In genomic region chr2:113807640-113808039, GRCm38 (mm10) we compare ENCODE assay signal across 10 mouse cellular contexts. TPM values are rescaled to one million over a fixed set of nuclear protein-coding genes. Genes with fewer than 3 reads are reported as not detected.
DNase-seq lines count a peak whose midpoint lies in the region; ATAC-seq and TF ChIP-seq lines count a peak whose summit lies in the region.
"Had no signal": no experiment of that assay in that cellular context is flagged by ENCODE, and none has a peak within 500 bp of the region (broad histone marks: within the 10 kb centered on the region; RNA-seq: fewer than 3 reads in every experiment).

No protein-coding gene starts in this region.

- H3K9me3 ChIP-seq in forebrain, embryonic 10.5 days, result no peaks in the 10 kb centered on the region
- H3K9me3 ChIP-seq in forebrain, embryonic 16.5 days (ENCODE audit: control insufficient read depth, low read length), result no peaks in the 10 kb centered on the region
- H3K9me3 ChIP-seq in lung, postnatal 0 days (ENCODE audit: low read length), result no peaks in the 10 kb centered on the region
- no peaks in the 10 kb centered on the region for H3K9me3 ChIP-seq in stomach, embryonic 15.5 days
- H3K9me3 ChIP-seq: heart, embryonic 15.5 days; neural tube, embryonic 13.5 days had no signal

- peaks cover 7% of the 10 kb centered on the region; the same call in 1 of the 2 replicates for H3K36me3 ChIP-seq in forebrain, embryonic 10.5 days (replicated peaks)
- peaks cover 8% of the 10 kb centered on the region; the same call in 1 of the 2 replicates for H3K36me3 ChIP-seq in forebrain, embryonic 16.5 days (ENCODE audit: control insufficient read depth, insufficient read depth)
- H3K36me3 ChIP-seq in testis, adult 2 months (ENCODE audit: control insufficient read depth, insufficient read depth, low read length), result no peaks in the 10 kb centered on the region
- no peaks in the 10 kb centered on the region for H3K36me3 ChIP-seq in lung, postnatal 0 days (ENCODE audit: insufficient read depth, low read length)
- H3K36me3 ChIP-seq in stomach, embryonic 15.5 days, result no peaks in the 10 kb centered on the region
- H3K36me3 ChIP-seq: heart, embryonic 15.5 days had no signal

- H3K4me1 ChIP-seq in forebrain, embryonic 10.5 days, result no peaks in the 10 kb centered on the region
- no peaks in the 10 kb centered on the region for H3K4me1 ChIP-seq in forebrain, embryonic 16.5 days (replicated peaks; ENCODE audit: control insufficient read depth, insufficient read depth, low read length)
- no peaks in the 10 kb centered on the region for H3K4me1 ChIP-seq in testis, adult 2 months (ENCODE audit: control insufficient read depth, insufficient read depth, low read length)
- H3K4me1 ChIP-seq in lung, postnatal 0 days (ENCODE audit: insufficient read depth, low read depth, low read length), result no peaks in the 10 kb centered on the region
- H3K4me1 ChIP-seq in stomach, embryonic 15.5 days, result no peaks in the 10 kb centered on the region
- H3K4me1 ChIP-seq: heart, embryonic 15.5 days; neural tube, embryonic 13.5 days had no signal

- no peak overlapping the region for H3K27ac ChIP-seq in forebrain, embryonic 10.5 days
- no peak overlapping the region for H3K27ac ChIP-seq in forebrain, embryonic 16.5 days (ENCODE audit: low read length)
- H3K27ac ChIP-seq in testis, adult 2 months (ENCODE audit: control insufficient read depth, insufficient read depth, low read depth, low read length), result no peak overlapping the region
- H3K27ac ChIP-seq in lung, postnatal 0 days (ENCODE audit: low read length), result no peak overlapping the region
- H3K27ac ChIP-seq in stomach, embryonic 15.5 days, result no peak overlapping the region
- H3K27ac ChIP-seq: heart, embryonic 15.5 days; neural tube, embryonic 13.5 days had no signal

- no peak overlapping the region for H3K4me2 ChIP-seq in forebrain, embryonic 16.5 days (ENCODE audit: low read length)
- no peak overlapping the region for H3K4me2 ChIP-seq in lung, postnatal 0 days (replicated peaks; ENCODE audit: low read depth, low read length)
- no peak overlapping the region for H3K4me2 ChIP-seq in stomach, embryonic 15.5 days
- H3K4me2 ChIP-seq: heart, embryonic 15.5 days; neural tube, embryonic 13.5 days had no signal

- TF ChIP-seq POLR2A in testis, adult 2 months (IDR thresholded peaks at IDR 0.05; ENCODE audit: control insufficient read depth, low read depth, low read length), result no peak

- no peak overlapping the region for H3K4me3 ChIP-seq in forebrain, embryonic 10.5 days
- H3K4me3 ChIP-seq in forebrain, embryonic 16.5 days (replicated peaks; ENCODE audit: low read length), result no peak overlapping the region
- H3K4me3 ChIP-seq in testis, adult 2 months (ENCODE audit: control insufficient read depth, low read depth, low read length), result no peak overlapping the region
- no peak overlapping the region for H3K4me3 ChIP-seq in lung, postnatal 0 days (ENCODE audit: low read depth, low read length)
- no peak overlapping the region for H3K4me3 ChIP-seq in stomach, embryonic 15.5 days (replicated peaks)
- H3K4me3 ChIP-seq: heart, embryonic 15.5 days; neural tube, embryonic 13.5 days had no signal

- TF ChIP-seq EP300 in lung, postnatal 0 days (IDR thresholded peaks at IDR 0.05), result no peak

- peak; percentile 27; the same call in 1 of the 2 replicates for TF ChIP-seq CTCF in testis, adult 2 months (IDR thresholded peaks at IDR 0.05; ENCODE audit: control insufficient read depth, insufficient read depth, insufficient replicate concordance, low read depth, low read length)
- TF ChIP-seq CTCF in lung, postnatal 0 days (IDR thresholded peaks at IDR 0.05), result peak; percentile 79

- no peaks in the 10 kb centered on the region for H3K27me3 ChIP-seq in forebrain, embryonic 10.5 days (ENCODE audit: poor library complexity, severe bottlenecking)
- no peaks in the 10 kb centered on the region for H3K27me3 ChIP-seq in forebrain, embryonic 16.5 days (replicated peaks; ENCODE audit: control insufficient read depth, insufficient read depth, low read length)
- no peaks in the 10 kb centered on the region for H3K27me3 ChIP-seq in testis, adult 2 months (ENCODE audit: control insufficient read depth, insufficient read depth, low read length)
- H3K27me3 ChIP-seq in lung, postnatal 0 days (replicated peaks; ENCODE audit: insufficient read depth, low read length), result no peaks in the 10 kb centered on the region
- no peaks in the 10 kb centered on the region for H3K27me3 ChIP-seq in stomach, embryonic 15.5 days (replicated peaks)
- H3K27me3 ChIP-seq: heart, embryonic 15.5 days; neural tube, embryonic 13.5 days had no signal

- peak; percentile 60 for DNase-seq in forebrain, embryonic 10.5 days (ENCODE audit: extremely low spot score, low spot score)
- no peak for DNase-seq in testis, postnatal 14 days (ENCODE audit: low spot score)
- peak; percentile 76 for DNase-seq in cerebellum, postnatal 36 days
- DNase-seq in lung, postnatal 0 days (ENCODE audit: low spot score), result peak; percentile 71

- no peak overlapping the region for H3K9ac ChIP-seq in forebrain, embryonic 16.5 days (replicated peaks; ENCODE audit: low read depth, low read length)
- H3K9ac ChIP-seq in lung, postnatal 0 days (replicated peaks; ENCODE audit: low read depth), result no peak overlapping the region
- H3K9ac ChIP-seq in stomach, embryonic 15.5 days, result no peak overlapping the region
- H3K9ac ChIP-seq: heart, embryonic 15.5 days; neural tube, embryonic 13.5 days had no signal

- ATAC-seq in forebrain, embryonic 16.5 days, result no peak
- ATAC-seq in hematopoietic stem cell, adult 5-6 weeks (replicated peaks in 1 of 2; ENCODE audit: insufficient read depth in 1 of 2, low FRiP score in 2 of 2, low TSS enrichment in 1 of 2, low read depth in 1 of 2, poor library complexity in 2 of 2, severe bottlenecking in 2 of 2), result peak; percentile 42 to 56
- ATAC-seq in lung, postnatal 0 days, result no peak
- peak; percentile 56 for ATAC-seq in stomach, embryonic 15.5 days (ENCODE audit: insufficient read depth, low FRiP score, low read depth)

- 23% methylated on average over 9 of the region's 9 CpGs for WGBS in forebrain, embryonic 10.5 days
- 30% methylated on average over 9 of the region's 9 CpGs for WGBS in forebrain, embryonic 16.5 days
- 22% methylated on average over 9 of the region's 9 CpGs for WGBS in lung, postnatal 0 days
- 23% methylated on average over 9 of the region's 9 CpGs for WGBS in stomach, embryonic 15.5 days

RNA-seq across cellular contexts. Expression of gene Scg5, which starts 21.3 kb away (rescaled TPM):
- polyA plus RNA-seq in forebrain, embryonic 10.5 days (2016; fragmentation: Nextera tagmentation; extraction: Ambion mirVana), result 16.6 and 17.9 TPM in 2 replicates
- polyA plus RNA-seq in forebrain, embryonic 16.5 days (2015; fragmentation: Nextera tagmentation; extraction: Ambion mirVana), result 205 and 220 TPM in 2 replicates
- 0.94 and 1.0 TPM in 2 replicates for polyA plus RNA-seq in testis, adult 2 months (2012; rRNA removed)
- total RNA-seq in hematopoietic stem cell, adult 5-6 weeks (2017), result not detected in 2 replicates
- polyA plus RNA-seq in lung, postnatal 0 days (2015; fragmentation: Nextera tagmentation; extraction: Ambion mirVana), result 1.6 and 2.0 TPM in 2 replicates
- 12.4 and 12.9 TPM in 2 replicates for polyA plus RNA-seq in stomach, embryonic 15.5 days (2015; fragmentation: Nextera tagmentation; extraction: Ambion mirVana)

RNA-seq across cellular contexts. Expression of gene Arhgap11a, which starts 40.8 kb away (rescaled TPM):
- polyA plus RNA-seq in forebrain, embryonic 10.5 days (2016; fragmentation: Nextera tagmentation; extraction: Ambion mirVana), result 39.2 and 40.2 TPM in 2 replicates
- 28.1 and 38.4 TPM in 2 replicates for polyA plus RNA-seq in forebrain, embryonic 16.5 days (2015; fragmentation: Nextera tagmentation; extraction: Ambion mirVana)
- polyA plus RNA-seq in testis, adult 2 months (2012; rRNA removed), result 2.6 TPM in 2 replicates
- total RNA-seq in hematopoietic stem cell, adult 5-6 weeks (2017), result 32.7 and 35.5 TPM in 2 replicates
- 2.7 and 3.2 TPM in 2 replicates for polyA plus RNA-seq in lung, postnatal 0 days (2015; fragmentation: Nextera tagmentation; extraction: Ambion mirVana)
- 22.3 and 25.2 TPM in 2 replicates for polyA plus RNA-seq in stomach, embryonic 15.5 days (2015; fragmentation: Nextera tagmentation; extraction: Ambion mirVana)

RNA-seq across cellular contexts. Expression of gene Grem1, which starts 49.2 kb away (rescaled TPM):
- 0.62 and 0.68 TPM in 2 replicates for polyA plus RNA-seq in forebrain, embryonic 10.5 days (2016; fragmentation: Nextera tagmentation; extraction: Ambion mirVana)
- 0.52 and 0.71 TPM in 2 replicates for polyA plus RNA-seq in forebrain, embryonic 16.5 days (2015; fragmentation: Nextera tagmentation; extraction: Ambion mirVana)
- 0.04 TPM in 1 of 2 replicates, not detected in the other for polyA plus RNA-seq in testis, adult 2 months (2012; rRNA removed)
- not detected in 2 replicates for total RNA-seq in hematopoietic stem cell, adult 5-6 weeks (2017)
- 0.13 and 0.21 TPM in 2 replicates for polyA plus RNA-seq in lung, postnatal 0 days (2015; fragmentation: Nextera tagmentation; extraction: Ambion mirVana)
- polyA plus RNA-seq in stomach, embryonic 15.5 days (2015; fragmentation: Nextera tagmentation; extraction: Ambion mirVana), result 5.4 and 6.9 TPM in 2 replicates

Comparison
In these comparisons a context has a peak if more than half of its experiments do, and no peak if none do; other contexts are left out.
1. RNA of gene Scg5, which starts 21.3 kb away (polyA plus RNA-seq): 205 to 220 TPM in forebrain, embryonic 16.5 days; 16.6 to 17.9 TPM in forebrain, embryonic 10.5 days, 12.4 to 12.9 TPM in stomach, embryonic 15.5 days, 1.6 to 2.0 TPM in lung, postnatal 0 days and 0.94 to 1.0 TPM in testis, adult 2 months; every median in the first group is over 10 times any median in the second.
2. ATAC-seq: peak in hematopoietic stem cell, adult 5-6 weeks (2 of 2) and stomach, embryonic 15.5 days (single experiment); none in forebrain, embryonic 16.5 days (single experiment) and lung, postnatal 0 days (single experiment).